Mouse (Mus musculus) stomach, embryonic 14.5 days (tissue): ENCODE measurements at regions not wholly inside any gene's neighbourhood (a gene's known extent, or its start where the extent isn't known, plus 50 kb on each side); places are given as distances from the start of the nearest gene placed in this dataset.

ENCODE experiments used
- ATAC-seq: fragments of 200-750 bp; cut with Nextera tagmentation; 2 replicates; pipeline ENCODE4 v1.8.0; 2017; ENCODE audit warnings: low read depth, moderate TSS enrichment; ENCODE audit not compliant: insufficient number of reproducible peaks, insufficient read depth, low FRiP score
- H3K27ac ChIP-seq: fragments of 300-500 bp; sonication (generic); 2 replicates; pipeline ENCODE4 v1.5.1; 2014; ENCODE audit warnings: mild to moderate bottlenecking, low read length, moderate library complexity, mixed read lengths
- H3K27me3 ChIP-seq: fragments of 300-500 bp; sonication (generic); 2 replicates; pipeline ENCODE4 v1.6.1; 2014; ENCODE audit warnings: low read length, control low read depth, mixed read lengths; ENCODE audit not compliant: control insufficient read depth, insufficient read depth
- H3K36me3 ChIP-seq: fragments of 300-500 bp; sonication (generic); 2 replicates; pipeline ENCODE4 v1.6.1; 2014; ENCODE audit warnings: mild to moderate bottlenecking, control low read depth, low read length, moderate library complexity, mixed read lengths; ENCODE audit not compliant: control insufficient read depth, insufficient read depth
- H3K4me1 ChIP-seq: fragments of 300-500 bp; sonication (generic); 2 replicates; pipeline ENCODE4 v1.6.1; 2014; ENCODE audit warnings: low read length, control low read depth, mixed read lengths; ENCODE audit not compliant: control insufficient read depth, insufficient read depth
- H3K4me2 ChIP-seq: fragments of 300-500 bp; sonication (generic); replicated peaks from 2 replicates; pipeline ENCODE4 v1.6.1; 2014; ENCODE audit warnings: low read depth, low read length, control low read depth
- H3K4me3 ChIP-seq: fragments of 300-500 bp; sonication (generic); 2 replicates; pipeline ENCODE4 v1.5.1; 2014; ENCODE audit warnings: low read depth, low read length, control low read depth
- H3K9ac ChIP-seq: fragments of 300-500 bp; sonication (generic); replicated peaks from 2 replicates; pipeline ENCODE4 v1.6.1; 2014; ENCODE audit warnings: low read depth, mild to moderate bottlenecking, control low read depth, low read length, moderate library complexity, mixed read lengths
- H3K9me3 ChIP-seq: fragments of 300-500 bp; sonication (generic); 2 replicates; pipeline ENCODE4 v1.6.1; 2016; ENCODE audit warnings: low read depth, low read length, control low read depth; ENCODE audit not compliant: control insufficient read depth
- WGBS: fragments of 180-500 bp; shearing (Covaris S2); extraction: QIAGEN DNeasy Blood & Tissue Kit; methylation state at CpG from one replicate; pipeline ENCODE4 v1.1.7; 2014; 5-methylcytosine and 5-hydroxymethylcytosine counted together

- WGBS, result 58% methylated on average over 1 of the region's 1 CpGs
- no peak for ATAC-seq
- no peaks in the 10 kb centered on the region for H3K9me3 ChIP-seq
Observed at GRCm38 (mm10) chr4:114345154-114345553, 61.4 kb upstream of the Trabd2b start.

DNA sequence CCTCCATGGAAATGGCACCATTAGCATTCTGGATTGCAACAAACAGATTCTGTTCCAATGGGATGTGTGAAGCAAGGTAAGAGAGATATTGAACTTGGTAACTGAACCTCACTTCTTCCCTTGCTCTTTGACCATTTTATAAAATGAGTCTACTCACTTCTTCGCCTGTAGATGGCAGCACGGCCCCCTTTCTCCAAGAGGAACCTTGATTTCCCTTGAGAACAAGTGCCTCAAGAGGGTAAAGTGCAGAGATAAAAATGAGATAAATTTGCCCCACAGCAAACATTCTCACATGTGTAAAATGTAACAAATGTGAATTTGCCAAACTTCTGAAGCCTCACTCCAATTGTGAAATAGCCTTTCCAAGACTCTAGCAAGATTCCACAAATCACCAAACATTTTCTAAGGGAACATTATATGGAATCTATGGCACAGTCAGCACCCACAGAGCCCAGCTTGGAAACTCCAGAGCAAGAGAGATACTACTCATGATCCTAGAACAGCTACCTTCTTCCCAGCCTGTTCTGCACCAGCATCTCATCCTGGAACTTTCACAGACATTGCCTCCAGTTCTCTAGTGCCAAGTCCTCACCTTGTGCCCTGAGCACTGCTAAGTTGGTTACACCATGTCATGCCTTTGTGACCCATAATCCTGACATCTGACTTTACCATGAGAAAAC, 60.3 kb upstream of the Trabd2b start:
- Histone ChIP-seq H3K9me3 (no peaks in the 10 kb centered on the region), H3K4me3 (no peak overlapping the region), H3K27ac (no peak overlapping the region), H3K27me3 (no peaks in the 10 kb centered on the region), H3K4me1 (no peaks in the 10 kb centered on the region), H3K4me2 (no peak overlapping the region), H3K36me3 (no peaks in the 10 kb centered on the region), H3K9ac (no peak overlapping the region)
- 0% methylated on average over 2 of the region's 2 CpGs for WGBS
- ATAC-seq, result no peak

More at GRCm38 (mm10) chr4:114345154-114345553, 61.4 kb upstream of the Trabd2b start:
- H3K36me3 ChIP-seq, result no peaks in the 10 kb centered on the region
- H3K4me2 ChIP-seq, result no peak overlapping the region
- H3K4me3 ChIP-seq, result no peak overlapping the region
- H3K27me3 ChIP-seq, result no peaks in the 10 kb centered on the region
- no peaks in the 10 kb centered on the region for H3K4me1 ChIP-seq
- H3K9ac ChIP-seq, result no peak overlapping the region
- no peak overlapping the region for H3K27ac ChIP-seq

DNA sequence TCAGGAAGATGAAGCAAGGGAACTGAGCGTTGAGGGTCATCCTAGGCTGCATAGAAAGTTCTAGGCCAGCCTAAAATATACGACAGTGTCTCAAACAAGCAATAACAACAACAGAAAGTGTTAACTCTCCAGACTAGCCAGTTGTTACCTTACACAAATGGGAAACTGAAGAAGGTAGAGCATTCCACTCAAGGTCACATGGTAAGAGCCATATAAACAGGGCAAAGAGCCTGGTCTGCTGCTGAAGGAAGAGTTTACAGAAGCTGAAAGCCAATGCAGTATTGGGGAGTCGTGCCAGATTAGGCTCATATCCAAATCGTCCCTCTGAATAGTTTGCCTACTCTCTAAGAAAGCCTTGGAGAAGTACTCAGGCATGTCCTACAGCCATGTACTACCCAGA, 59.6 kb upstream of the Trabd2b start:
- Histone ChIP-seq H3K27ac (no peak overlapping the region), H3K36me3 (no peaks in the 10 kb centered on the region), H3K27me3 (no peaks in the 10 kb centered on the region), H3K9ac (no peak overlapping the region), H3K9me3 (no peaks in the 10 kb centered on the region), H3K4me3 (no peak overlapping the region), H3K4me1 (no peaks in the 10 kb centered on the region), H3K4me2 (no peak overlapping the region)
- 52% methylated on average over 4 of the region's 4 CpGs for WGBS
- ATAC-seq, result no peak

DNA sequence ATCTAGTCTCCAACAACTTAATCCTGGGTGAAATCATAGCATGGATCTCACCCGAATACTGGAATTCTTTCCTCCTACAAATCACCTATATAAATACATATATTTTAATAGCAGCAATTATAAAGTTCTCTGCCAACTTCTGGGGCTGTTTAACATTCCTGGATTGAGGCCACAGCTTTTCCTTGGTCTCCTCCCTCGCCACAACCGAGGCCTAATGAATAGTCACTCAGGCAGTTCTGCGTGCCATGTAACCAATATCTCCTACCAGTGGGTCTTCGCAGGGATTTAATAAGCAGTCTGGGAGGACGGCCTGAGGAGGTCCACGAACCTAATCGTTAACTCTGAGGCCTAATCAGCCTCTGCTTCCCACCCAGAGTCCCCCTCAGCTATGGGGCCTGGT, 56.9 kb upstream of the Trabd2b start:
- ATAC-seq, result no peak
- Histone ChIP-seq H3K9me3 (no peaks in the 10 kb centered on the region), H3K36me3 (no peaks in the 10 kb centered on the region), H3K4me2 (no peak overlapping the region), H3K4me1 (no peaks in the 10 kb centered on the region), H3K4me3 (no peak overlapping the region), H3K27me3 (no peaks in the 10 kb centered on the region), H3K27ac (no peak overlapping the region), H3K9ac (no peak overlapping the region)
- 77% methylated on average over 8 of the region's 8 CpGs for whole genome bisulfite sequencing

DNA sequence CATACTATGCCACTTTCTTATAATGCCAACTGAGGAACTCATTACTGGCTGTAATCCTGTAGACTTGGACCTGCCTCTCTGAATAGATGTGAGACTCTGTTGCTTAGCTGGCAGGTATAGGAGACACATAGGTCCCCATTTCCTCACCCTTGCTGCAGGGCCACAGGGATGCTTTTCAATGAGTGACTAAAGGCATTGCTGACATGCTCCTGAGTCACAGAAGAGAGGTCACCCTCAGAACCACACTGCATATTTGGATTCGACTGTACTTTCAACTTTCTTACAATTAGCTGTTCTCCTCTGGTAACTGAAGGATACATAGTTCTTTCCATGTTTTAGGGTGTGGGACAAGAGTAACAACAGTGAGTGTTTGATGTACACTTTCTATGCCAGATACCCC, 55.2 kb upstream of the Trabd2b start:
- H3K4me1 ChIP-seq, result no peaks in the 10 kb centered on the region
- ATAC-seq, result no peak

GRCm38 (mm10) chr4:114353058-114353457, 53.5 kb upstream of the Trabd2b start:
- Histone ChIP-seq H3K9me3 (no peaks in the 10 kb centered on the region), H3K9ac (no peak overlapping the region), H3K4me1 (no peaks in the 10 kb centered on the region), H3K36me3 (no peaks in the 10 kb centered on the region), H3K4me3 (no peak overlapping the region), H3K27me3 (no peaks in the 10 kb centered on the region), H3K4me2 (no peak overlapping the region), H3K27ac (no peak overlapping the region)
- WGBS, result 80% methylated on average over 2 of the region's 2 CpGs
- ATAC-seq, result no peak

More for the DNA sequence above, 55.2 kb upstream of the Trabd2b start:
- Histone ChIP-seq H3K4me2 (no peak overlapping the region), H3K4me3 (no peak overlapping the region), H3K27ac (no peak overlapping the region), H3K9me3 (no peaks in the 10 kb centered on the region), H3K36me3 (no peaks in the 10 kb centered on the region), H3K27me3 (no peaks in the 10 kb centered on the region), H3K9ac (no peak overlapping the region)
- WGBS, result 62% methylated on average over 1 of the region's 1 CpGs
